Mouse (Mus musculus) C2C12 (cell line): ENCODE data around the gene Fem1b.
"Not testable (repeated sequence)": the region's sequence is repeated elsewhere in the genome, so short reads cannot be mapped to it uniquely, and the experiment has no call there.

Source experiments
- CTCF ChIP-seq: IDR thresholded peaks from one replicate; pipeline ENCODE4 v1.5.1; 2011; ENCODE audit not compliant: control insufficient read depth, insufficient read depth, insufficient read length
- USF1 ChIP-seq: IDR thresholded peaks from one replicate; pipeline ENCODE4 v1.6.1; 2011; ENCODE audit warnings: low read depth, mild to moderate bottlenecking, control low read depth, moderate library complexity

GRCm38 (mm10) chr9:62860102-62860501 lies 48.4 kb upstream of the Fem1b start:
- TF ChIP-seq CTCF, USF1: not testable (repeated sequence)
